Mouse (Mus musculus) cortical plate, adult 2 months (tissue): ENCODE measurements around the gene a.

ENCODE experiments used
- CTCF ChIP-seq: fragments of 200-500 bp; IDR thresholded peaks from 2 replicates; pipeline ENCODE4 v1.5.1; 2011; ENCODE audit warnings: mild to moderate bottlenecking, control low read depth, low read length; ENCODE audit not compliant: insufficient read depth; ENCODE audit errors: extremely low read depth
- POLR2A ChIP-seq: fragments of 200-500 bp; IDR thresholded peaks from 2 replicates; pipeline ENCODE4 v1.6.1; 2011; ENCODE audit warnings: mild to moderate bottlenecking, low read length, control low read depth; ENCODE audit not compliant: insufficient read depth; ENCODE audit errors: extremely low read depth

DNA sequence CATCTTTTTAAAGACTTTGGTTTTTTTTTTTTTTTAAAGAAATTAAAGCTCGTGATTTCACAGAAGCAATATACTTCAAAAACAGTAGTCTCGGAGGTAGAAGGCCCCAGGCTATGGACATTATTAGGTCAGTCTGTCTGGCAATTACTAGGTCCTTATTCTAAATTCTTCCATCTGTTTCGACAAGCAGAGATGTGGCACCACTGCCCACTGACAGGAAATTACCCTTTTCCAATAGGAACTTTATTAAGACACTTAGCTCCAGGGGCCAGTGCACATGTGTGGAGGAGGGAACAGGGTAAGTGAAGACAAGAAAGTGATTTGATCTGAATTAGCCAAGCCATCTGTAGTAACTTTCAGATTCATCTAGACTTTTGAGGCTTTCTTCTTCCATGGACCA is 263.5 kb downstream of the a start:
- TF ChIP-seq POLR2A (no peak), CTCF (no peak)
